Mouse (Mus musculus): ENCODE data around the gene Dck. TPM values are rescaled to one million over a fixed set of nuclear protein-coding genes. Genes with fewer than 3 reads are reported as not detected.
A peak's percentile ranks its signal among the peaks of the same experiment; 100 is the strongest.

Dck gene
- total and polyA plus RNA-seq, 2 experiments from 2014 or later = 24.6 to 29.9 TPM

DNA sequence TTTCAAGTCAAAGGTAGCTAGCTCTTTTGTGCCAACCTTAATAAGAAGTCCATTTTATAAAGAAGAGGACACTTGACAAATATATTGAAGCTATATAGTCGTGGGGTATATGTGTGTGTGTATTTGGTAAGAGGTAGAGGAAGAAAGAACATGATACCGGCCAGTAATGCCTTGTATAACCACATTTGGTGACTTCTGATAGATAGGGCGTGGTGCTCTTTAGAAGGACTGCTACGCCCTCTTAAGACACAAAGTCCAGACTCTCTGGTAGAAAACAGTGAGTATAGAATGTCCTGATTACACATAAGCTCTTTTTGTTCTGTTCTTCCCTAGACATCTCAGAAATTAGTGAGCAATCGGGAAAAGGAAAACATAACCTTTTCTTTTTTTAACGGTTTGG lies 3.4 kb downstream of the Dck start:
- no peaks in the 10 kb centered on the region for H3K4me1 ChIP-seq (ENCODE audit: insufficient read depth, low read length)
- peaks cover 6% of the 10 kb centered on the region for H3K36me3 ChIP-seq (ENCODE audit: insufficient read depth, low read length)
- no peaks in the 10 kb centered on the region for H3K27me3 ChIP-seq (ENCODE audit: insufficient read depth, low read length)
- H3K27ac ChIP-seq (ENCODE audit: low read depth, low read length) = no peak overlapping the region
- DNase-seq (ENCODE audit: low spot score) (no peak), ATAC-seq (ENCODE audit: low FRiP score) (no peak)
- WGBS = 93% methylated on average over 6 of the region's 6 CpGs
- no peaks in the 10 kb centered on the region for H3K9me3 ChIP-seq (ENCODE audit: low read length)
- H3K4me2 ChIP-seq (ENCODE audit: low read depth, low read length, poor library complexity, severe bottlenecking) = no peak overlapping the region
- no peak overlapping the region for H3K9ac ChIP-seq (replicated peaks; ENCODE audit: low read length, poor library complexity, severe bottlenecking)
- no peak for TF ChIP-seq CTCF (IDR thresholded peaks at IDR 0.05)
- H3K4me3 ChIP-seq (ENCODE audit: low read depth, low read length) = no peak overlapping the region

DNA sequence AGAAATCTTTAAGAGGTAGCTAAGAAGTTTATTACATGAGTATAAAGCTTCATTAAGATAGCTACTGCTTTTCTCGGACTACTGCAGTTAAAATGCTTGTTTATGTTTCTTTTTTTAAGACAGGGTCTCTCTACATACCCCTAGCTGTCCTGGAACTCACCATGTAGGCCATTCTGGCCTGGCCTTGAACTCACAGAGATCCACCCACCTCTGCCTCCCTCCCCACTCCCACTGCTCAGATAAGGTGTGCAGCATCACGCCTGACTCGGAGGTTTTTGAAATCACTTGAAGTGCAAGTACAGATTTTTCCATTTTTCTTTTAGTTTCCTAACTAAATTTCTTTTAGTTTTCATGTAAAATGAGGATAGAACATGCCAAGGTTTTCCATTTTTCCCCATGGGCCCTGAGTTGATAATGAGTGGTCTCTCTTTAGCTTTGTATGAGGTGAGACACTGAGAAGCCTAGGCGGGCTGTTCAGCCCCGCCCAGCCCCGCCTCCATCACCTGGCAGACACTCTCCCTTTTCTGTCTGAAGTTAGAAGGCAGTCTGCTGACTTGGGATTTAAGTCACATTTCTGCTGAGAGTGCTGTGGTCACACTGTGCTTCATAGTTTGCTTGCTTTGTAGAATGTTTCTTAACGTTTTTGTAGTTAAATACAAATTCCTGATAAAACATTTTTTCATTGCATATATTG lies 17.4 kb downstream of the Dck start:
- no peak overlapping the region for H3K27ac ChIP-seq (ENCODE audit: low read depth, low read length)
- H3K4me2 ChIP-seq (ENCODE audit: low read depth, low read length, poor library complexity, severe bottlenecking) = no peak overlapping the region
- no peak overlapping the region for H3K4me3 ChIP-seq (ENCODE audit: low read depth, low read length)
- H3K4me1 ChIP-seq (ENCODE audit: insufficient read depth, low read length) = no peaks in the 10 kb centered on the region
- ATAC-seq (ENCODE audit: low FRiP score) (no peak), DNase-seq (ENCODE audit: low spot score) (no peak)
- H3K36me3 ChIP-seq (ENCODE audit: insufficient read depth, low read length) = peaks cover 26% of the 10 kb centered on the region
- WGBS = 90% methylated on average over 7 of the region's 7 CpGs
- no peak overlapping the region for H3K9ac ChIP-seq (replicated peaks; ENCODE audit: low read length, poor library complexity, severe bottlenecking)
- H3K9me3 ChIP-seq (ENCODE audit: low read length) = no peaks in the 10 kb centered on the region
- TF ChIP-seq CTCF (IDR thresholded peaks at IDR 0.05) = no peak
- no peaks in the 10 kb centered on the region for H3K27me3 ChIP-seq (ENCODE audit: insufficient read depth, low read length)

DNA sequence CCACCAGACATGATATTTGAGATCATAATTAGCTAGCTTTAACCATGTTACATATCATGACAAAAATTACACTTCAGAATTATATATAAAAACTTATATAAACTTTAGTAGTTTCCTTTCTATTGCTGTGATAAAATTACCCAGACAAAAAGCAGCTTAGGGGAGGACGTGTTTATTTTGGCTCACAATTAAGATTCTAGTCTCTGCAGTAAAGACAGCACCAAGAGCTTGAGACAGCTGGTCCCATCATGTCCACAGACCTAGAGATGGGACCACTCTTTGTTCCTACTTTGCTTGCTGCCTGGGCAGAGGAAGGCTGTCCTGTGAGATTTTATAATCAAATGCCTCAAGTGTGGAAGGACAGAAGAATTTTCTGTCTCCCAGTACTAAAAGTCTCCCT lies 20.3 kb downstream of the Dck start:
- no peak overlapping the region for H3K4me2 ChIP-seq (ENCODE audit: low read depth, low read length, poor library complexity, severe bottlenecking)
- 79% methylated on average over 1 of the region's 1 CpGs for WGBS
- no peaks in the 10 kb centered on the region for H3K9me3 ChIP-seq (ENCODE audit: low read length)
- no peak for TF ChIP-seq CTCF (IDR thresholded peaks at IDR 0.05)
- H3K27ac ChIP-seq (ENCODE audit: low read depth, low read length) = no peak overlapping the region
- H3K36me3 ChIP-seq (ENCODE audit: insufficient read depth, low read length) = peaks cover 18% of the 10 kb centered on the region
- ATAC-seq (ENCODE audit: low FRiP score) = no peak
- H3K9ac ChIP-seq (replicated peaks; ENCODE audit: low read length, poor library complexity, severe bottlenecking) = no peak overlapping the region
- no peak for DNase-seq (ENCODE audit: low spot score)
- H3K4me3 ChIP-seq (ENCODE audit: low read depth, low read length) = no peak overlapping the region
- no peaks in the 10 kb centered on the region for H3K4me1 ChIP-seq (ENCODE audit: insufficient read depth, low read length)
- no peaks in the 10 kb centered on the region for H3K27me3 ChIP-seq (ENCODE audit: insufficient read depth, low read length)

DNA sequence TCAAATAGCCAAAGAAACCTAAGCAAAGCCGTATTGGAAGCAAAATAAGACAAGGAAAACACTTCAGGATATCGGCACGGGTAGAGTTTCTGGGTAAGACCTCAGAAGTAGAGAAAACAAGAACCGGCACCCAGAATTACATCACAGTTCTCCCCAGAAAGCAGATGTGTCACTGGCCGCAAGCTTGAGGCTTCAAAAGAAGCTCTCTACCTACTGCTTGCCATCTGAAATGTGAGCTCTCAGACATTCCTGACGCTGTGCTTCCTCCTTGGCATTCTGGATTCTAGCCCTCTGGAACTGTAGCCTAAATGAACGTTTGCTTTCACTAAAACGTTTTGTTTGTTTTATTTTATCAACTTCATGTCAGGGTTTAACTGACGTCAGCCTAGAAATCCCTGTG lies 25.9 kb downstream of the Dck start:
- Histone ChIP-seq H3K27ac (ENCODE audit: low read depth, low read length) (no peak overlapping the region), H3K4me2 (ENCODE audit: low read depth, low read length, poor library complexity, severe bottlenecking) (no peak overlapping the region), H3K9ac (replicated peaks; ENCODE audit: low read length, poor library complexity, severe bottlenecking) (no peak overlapping the region), H3K27me3 (ENCODE audit: insufficient read depth, low read length) (no peaks in the 10 kb centered on the region), H3K36me3 (ENCODE audit: insufficient read depth, low read length) (peaks cover under 1% of the 10 kb centered on the region; the same call in 1 of the 2 replicates), H3K4me3 (ENCODE audit: low read depth, low read length) (no peak overlapping the region), H3K9me3 (ENCODE audit: low read length) (no peaks in the 10 kb centered on the region), H3K4me1 (ENCODE audit: insufficient read depth, low read length) (no peaks in the 10 kb centered on the region)
- no peak for TF ChIP-seq CTCF (IDR thresholded peaks at IDR 0.05)
- ATAC-seq (ENCODE audit: low FRiP score) (no peak), DNase-seq (ENCODE audit: low spot score) (no peak)
- WGBS = 59% methylated on average over 9 of the region's 9 CpGs

DNA sequence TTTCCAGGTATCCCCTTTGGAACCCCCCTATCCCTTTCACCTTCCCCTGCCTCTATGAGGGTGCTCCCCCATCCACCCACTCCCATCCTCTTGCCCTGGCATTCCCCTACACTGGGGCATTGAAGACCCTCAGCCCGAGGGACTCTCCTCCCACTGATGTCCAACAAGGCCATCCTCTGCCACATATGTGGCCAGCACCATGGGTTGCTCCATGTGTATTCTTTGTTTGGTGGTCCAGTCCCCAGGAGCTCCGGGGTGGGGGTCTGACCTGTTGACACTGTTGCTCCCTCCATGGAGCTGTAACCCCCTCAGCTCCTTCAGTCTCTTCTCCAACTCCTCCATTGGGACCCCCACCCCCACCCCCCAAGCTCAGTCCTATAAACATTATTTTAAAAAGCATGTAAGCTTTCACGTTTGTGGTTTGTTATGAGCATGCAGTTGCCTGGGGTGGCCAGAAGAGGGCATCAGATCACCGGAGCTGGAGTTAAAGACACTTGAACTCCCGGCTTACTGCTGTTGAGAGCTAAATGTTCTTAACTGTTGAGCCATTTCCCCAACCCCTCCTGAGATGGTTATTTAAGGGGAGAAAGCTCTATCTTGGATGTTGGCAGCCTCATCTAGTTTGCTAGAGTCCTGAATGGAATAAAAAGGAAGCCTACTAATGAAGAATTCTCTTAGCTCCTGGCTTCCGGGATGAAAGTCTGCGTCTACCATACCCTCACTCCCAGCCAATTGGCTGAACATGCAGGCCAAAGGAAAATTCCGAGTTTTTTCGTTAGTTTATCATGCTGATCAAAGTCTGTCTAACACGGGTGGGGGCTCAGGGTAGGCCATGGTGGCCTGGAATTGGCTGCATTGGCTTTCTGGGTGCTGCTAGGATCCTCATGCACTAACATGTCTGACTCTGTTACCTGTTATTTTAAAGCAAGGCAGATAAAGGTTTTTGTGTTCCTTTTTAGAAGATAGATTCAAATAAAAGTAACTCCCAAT lies 26.8 kb downstream of the Dck start:
- TF ChIP-seq CTCF (IDR thresholded peaks at IDR 0.05) = peak; percentile 83
- WGBS = 38% methylated on average over 10 of the region's 10 CpGs
- ATAC-seq (ENCODE audit: low FRiP score) = no peak; the same call in 1 of the 2 replicates
- Histone ChIP-seq H3K27me3 (ENCODE audit: insufficient read depth, low read length) (no peaks in the 10 kb centered on the region), H3K36me3 (ENCODE audit: insufficient read depth, low read length) (no peaks in the 10 kb centered on the region), H3K27ac (ENCODE audit: low read depth, low read length) (no peak overlapping the region), H3K4me2 (ENCODE audit: low read depth, low read length, poor library complexity, severe bottlenecking) (no peak overlapping the region), H3K9ac (replicated peaks; ENCODE audit: low read length, poor library complexity, severe bottlenecking) (no peak overlapping the region), H3K4me3 (ENCODE audit: low read depth, low read length) (no peak overlapping the region), H3K9me3 (ENCODE audit: low read length) (no peaks in the 10 kb centered on the region), H3K4me1 (ENCODE audit: insufficient read depth, low read length) (no peaks in the 10 kb centered on the region)
- DNase-seq (ENCODE audit: low spot score) = peak; percentile 63

DNA sequence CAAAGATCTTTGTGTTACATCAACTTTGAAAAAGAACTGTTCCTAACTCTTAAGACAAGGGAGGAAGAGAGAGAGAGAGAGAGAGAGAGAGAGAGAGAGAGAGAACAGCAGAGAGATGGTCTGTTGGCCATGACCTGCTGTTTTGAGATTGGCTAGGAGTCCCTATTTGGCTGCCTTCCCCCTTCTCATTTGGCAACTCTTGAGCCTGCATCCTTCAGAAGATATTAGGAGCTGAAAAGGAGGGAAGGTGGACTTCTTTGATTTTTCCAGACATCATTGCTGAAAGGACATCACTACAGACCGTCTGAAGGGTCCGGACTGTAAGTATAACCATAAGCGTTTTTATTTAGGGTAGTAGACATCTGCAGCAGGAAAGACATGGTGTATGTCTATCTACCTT lies 28.9 kb downstream of the Dck start:
- 89% methylated on average over 3 of the region's 3 CpGs for WGBS
- no peaks in the 10 kb centered on the region for H3K36me3 ChIP-seq (ENCODE audit: insufficient read depth, low read length)
- no peaks in the 10 kb centered on the region for H3K9me3 ChIP-seq (ENCODE audit: low read length)
- no peak for TF ChIP-seq CTCF (IDR thresholded peaks at IDR 0.05)
- no peaks in the 10 kb centered on the region for H3K4me1 ChIP-seq (ENCODE audit: insufficient read depth, low read length)
- H3K27ac ChIP-seq (ENCODE audit: low read depth, low read length) = no peak overlapping the region
- no peak for ATAC-seq (ENCODE audit: low FRiP score)
- DNase-seq (ENCODE audit: low spot score) = no peak
- H3K9ac ChIP-seq (replicated peaks; ENCODE audit: low read length, poor library complexity, severe bottlenecking) = no peak overlapping the region
- no peak overlapping the region for H3K4me2 ChIP-seq (ENCODE audit: low read depth, low read length, poor library complexity, severe bottlenecking)
- no peaks in the 10 kb centered on the region for H3K27me3 ChIP-seq (ENCODE audit: insufficient read depth, low read length)
- no peak overlapping the region for H3K4me3 ChIP-seq (ENCODE audit: low read depth, low read length)
